21 mouse cellular contexts compared by ENCODE assay signal in the genomic region with DNA sequence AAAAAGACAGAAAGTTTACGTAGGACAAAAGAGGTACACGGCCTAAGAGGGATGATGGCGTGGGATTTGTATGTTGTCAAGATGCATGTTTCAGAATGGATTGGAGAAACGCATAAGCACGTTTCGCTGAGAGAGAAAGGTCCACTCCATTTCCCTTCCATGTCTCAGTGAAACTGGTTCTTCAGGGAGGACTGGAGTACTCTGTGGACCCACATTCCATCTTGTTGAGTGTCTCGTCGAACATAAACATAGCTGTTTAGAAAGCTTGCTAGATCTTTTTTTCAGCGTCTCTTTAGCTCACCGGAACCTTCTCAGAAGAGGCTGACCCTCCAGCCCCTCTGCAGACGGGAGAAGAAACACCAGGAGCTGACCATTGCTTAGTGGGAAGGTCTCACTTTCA.
A peak's percentile ranks its signal among the peaks of the same experiment; 100 is the strongest.
DNase-seq lines count a peak whose midpoint lies in the region; ATAC-seq and TF ChIP-seq lines count a peak whose summit lies in the region.
"Had no signal": no experiment of that assay in that cellular context is flagged by ENCODE, and none has a peak within 500 bp of the region (broad histone marks: within the 10 kb centered on the region; RNA-seq: fewer than 3 reads in every experiment).

No protein-coding gene starts in this region.

- ATAC-seq in lung, postnatal 0 days: no peak
- ATAC-seq: forebrain, embryonic 14.5 days; forebrain, embryonic 16.5 days had no signal

- H3K27ac ChIP-seq in lung, postnatal 0 days (ENCODE audit: low read length): no peak overlapping the region
- H3K27ac ChIP-seq: embryonic facial prominence, embryonic 12.5 days; embryonic facial prominence, embryonic 15.5 days; forebrain, embryonic 10.5 days; forebrain, embryonic 12.5 days had no signal

- DNase-seq in lung, postnatal 0 days (ENCODE audit: low spot score): peak; percentile 41
- no peak for DNase-seq in lung, postnatal 10 days
- peak; percentile 53 for DNase-seq in urinary bladder, postnatal 14 days (ENCODE audit: low spot score)
- no peak for DNase-seq in urinary bladder, postnatal 25 days (ENCODE audit: low spot score)
- DNase-seq: adrenal gland, adult 2 months; adrenal gland, postnatal 10 days; adrenal gland, postnatal 25 days; cerebellum, adult 11 months; cerebellum, adult 18-20 months; cerebellum, adult 8-10 months; cerebellum, adult 9-11 months; cerebellum, postnatal 14 days; cerebellum, postnatal 36 days; embryo, embryonic 11 days had no signal

- no peaks in the 10 kb centered on the region for H3K27me3 ChIP-seq in lung, postnatal 0 days (replicated peaks; ENCODE audit: insufficient read depth, low read length)
- H3K27me3 ChIP-seq: embryonic facial prominence, embryonic 12.5 days; embryonic facial prominence, embryonic 15.5 days had no signal

- H3K36me3 ChIP-seq in lung, postnatal 0 days (ENCODE audit: insufficient read depth, low read length): no peaks in the 10 kb centered on the region
- H3K36me3 ChIP-seq: embryonic facial prominence, embryonic 12.5 days; embryonic facial prominence, embryonic 15.5 days; forebrain, embryonic 10.5 days; forebrain, embryonic 12.5 days had no signal

- H3K4me3 ChIP-seq in lung, postnatal 0 days (ENCODE audit: low read depth, low read length): no peak overlapping the region
- H3K4me3 ChIP-seq: embryonic facial prominence, embryonic 12.5 days; embryonic facial prominence, embryonic 15.5 days; erythroblast, embryonic 14.5 days; forebrain, embryonic 10.5 days; forebrain, embryonic 12.5 days had no signal

- no peak for TF ChIP-seq EP300 in lung, postnatal 0 days (IDR thresholded peaks at IDR 0.05)

- H3K9me3 ChIP-seq in lung, postnatal 0 days (ENCODE audit: low read length): no peaks in the 10 kb centered on the region
- H3K9me3 ChIP-seq: embryonic facial prominence, embryonic 12.5 days; embryonic facial prominence, embryonic 15.5 days; forebrain, embryonic 10.5 days; forebrain, embryonic 12.5 days had no signal

- H3K4me2 ChIP-seq in lung, postnatal 0 days (replicated peaks; ENCODE audit: low read depth, low read length): no peak overlapping the region
- H3K4me2 ChIP-seq: embryonic facial prominence, embryonic 12.5 days; embryonic facial prominence, embryonic 15.5 days; forebrain, embryonic 12.5 days had no signal

- H3K9ac ChIP-seq in lung, postnatal 0 days (replicated peaks; ENCODE audit: low read depth): no peak overlapping the region
- H3K9ac ChIP-seq: embryonic facial prominence, embryonic 12.5 days; embryonic facial prominence, embryonic 15.5 days; forebrain, embryonic 12.5 days had no signal

- no peak for TF ChIP-seq CTCF in lung, postnatal 0 days (IDR thresholded peaks at IDR 0.05)

- H3K4me1 ChIP-seq in lung, postnatal 0 days (ENCODE audit: insufficient read depth, low read depth, low read length): no peaks in the 10 kb centered on the region
- H3K4me1 ChIP-seq: embryonic facial prominence, embryonic 12.5 days; embryonic facial prominence, embryonic 15.5 days; forebrain, embryonic 10.5 days; forebrain, embryonic 12.5 days had no signal

- 57% methylated on average over 11 of the region's 11 CpGs for WGBS in lung, postnatal 0 days

Comparison
In these comparisons a context has a peak if more than half of its experiments do, and no peak if none do; other contexts are left out.
1. DNase-seq: peak in lung, postnatal 0 days (single experiment) and urinary bladder, postnatal 14 days (single experiment); none in lung, postnatal 10 days (single experiment) and urinary bladder, postnatal 25 days (single experiment).